Mouse (Mus musculus) 3134 (cell line): ENCODE data around the gene Cby3.
"Not testable (repeated sequence)": the region's sequence is repeated elsewhere in the genome, so short reads cannot be mapped to it uniquely, and the experiment has no call there.

Experiments
- DNase-seq: peaks from one replicate; pipeline ENCODE4 v3.0.0-alpha.2; 2011; ENCODE audit warnings: low spot score; ENCODE audit not compliant: insufficient read length; ENCODE audit errors: extremely low read depth

Gene Cby3

GRCm38 (mm10) chr11:50354162-50354561 is at the start of gene Cby3:
Gene Cby3 (plus strand): TSS chr11:50354462.
- DNase-seq, result no peak

DNA sequence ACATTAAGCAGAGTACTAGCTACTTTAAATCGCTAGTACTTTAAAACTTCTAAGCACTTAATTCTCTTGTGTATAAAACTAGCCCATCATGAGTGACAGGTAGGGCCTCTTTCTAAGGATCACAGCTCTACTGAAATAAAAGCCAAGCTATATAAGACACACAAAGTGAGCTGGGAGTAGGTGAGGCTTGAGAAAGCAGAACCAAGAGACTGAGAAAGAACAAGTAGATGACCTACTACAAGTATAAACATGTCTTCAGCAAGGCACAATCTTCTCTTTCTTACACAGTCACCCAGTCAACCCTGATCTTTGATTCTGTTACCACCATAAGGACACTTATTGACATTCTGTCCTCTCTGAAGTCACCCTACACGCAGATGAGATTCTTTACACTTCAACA is 41.5 kb upstream of the Cby3 start:
- no peak for DNase-seq

DNA sequence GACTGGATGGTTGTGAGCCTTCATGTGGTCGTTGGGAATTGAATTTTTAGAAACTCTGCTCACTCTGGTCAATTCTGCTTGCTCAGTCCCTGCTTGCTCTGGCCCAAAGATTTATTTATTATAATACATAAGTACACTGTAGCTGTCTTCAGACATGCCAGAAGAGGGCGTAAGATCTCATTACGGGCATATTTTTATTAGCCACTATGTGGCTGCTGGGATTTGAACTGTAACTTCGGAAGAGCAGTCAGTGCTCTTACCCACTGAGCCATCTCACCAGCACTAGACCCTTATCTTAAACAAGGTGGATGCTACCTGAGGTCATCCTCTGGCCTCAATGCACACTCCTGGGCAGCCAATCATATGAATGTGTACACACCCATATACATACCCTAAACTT is 34.9 kb upstream of the Cby3 start:
- not testable (repeated sequence) for DNase-seq

GRCm38 (mm10) chr11:50321239-50321638 is 33.0 kb upstream of the Cby3 start:
- DNase-seq, result no peak

GRCm38 (mm10) chr11:50322345-50322744 is 31.9 kb upstream of the Cby3 start:
- no peak for DNase-seq

- no peak for DNase-seq
These were observed 30.4 kb upstream of the Cby3 start for GRCm38 (mm10) chr11:50323843-50324242.

- no peak for DNase-seq
These were observed 29.4 kb upstream of the Cby3 start for GRCm38 (mm10) chr11:50324751-50325471.

DNA sequence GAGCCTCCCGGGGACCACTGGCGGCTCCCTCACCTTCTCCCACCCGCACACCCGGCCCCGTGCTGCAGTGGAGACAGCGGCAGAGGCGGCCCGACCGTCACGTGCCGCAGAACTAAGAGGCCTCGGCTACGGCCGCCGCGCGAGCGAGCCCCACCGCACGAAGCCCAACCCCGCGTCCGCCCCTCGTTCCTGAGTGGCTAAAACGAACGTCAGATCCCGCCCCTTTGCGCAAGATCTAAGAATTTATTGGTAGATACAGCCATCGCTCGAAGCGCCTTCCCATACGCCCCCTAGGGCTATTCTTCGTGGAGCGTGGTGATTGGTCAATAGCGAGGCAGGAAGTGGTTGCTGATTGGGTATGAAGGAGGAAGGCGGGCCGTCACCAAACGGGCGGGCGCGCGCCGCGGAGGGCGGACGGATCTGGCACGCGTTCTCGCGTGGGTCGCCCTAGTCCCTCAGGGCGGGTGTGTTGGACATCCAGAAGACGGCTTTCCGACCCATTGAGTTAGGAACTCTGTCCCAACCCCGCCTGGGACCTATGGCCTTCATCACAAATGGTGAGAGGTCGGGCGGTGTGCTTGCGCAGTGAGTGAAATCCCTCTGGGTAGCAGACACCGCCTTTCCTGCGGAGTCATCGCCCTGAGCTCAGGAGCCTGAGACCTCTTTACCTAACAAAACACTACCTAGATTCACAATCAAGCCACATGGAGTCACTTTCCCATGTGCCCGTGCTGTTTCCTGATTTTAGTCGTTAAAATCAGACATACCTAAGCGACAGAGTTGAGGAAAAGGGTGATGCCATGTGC is 28.6 kb upstream of the Cby3 start, which contains the start of gene Canx:
Canx (minus strand) TSS at position 178 of the 806 bp plus-strand sequence.
- peak; percentile 99 for DNase-seq

DNA sequence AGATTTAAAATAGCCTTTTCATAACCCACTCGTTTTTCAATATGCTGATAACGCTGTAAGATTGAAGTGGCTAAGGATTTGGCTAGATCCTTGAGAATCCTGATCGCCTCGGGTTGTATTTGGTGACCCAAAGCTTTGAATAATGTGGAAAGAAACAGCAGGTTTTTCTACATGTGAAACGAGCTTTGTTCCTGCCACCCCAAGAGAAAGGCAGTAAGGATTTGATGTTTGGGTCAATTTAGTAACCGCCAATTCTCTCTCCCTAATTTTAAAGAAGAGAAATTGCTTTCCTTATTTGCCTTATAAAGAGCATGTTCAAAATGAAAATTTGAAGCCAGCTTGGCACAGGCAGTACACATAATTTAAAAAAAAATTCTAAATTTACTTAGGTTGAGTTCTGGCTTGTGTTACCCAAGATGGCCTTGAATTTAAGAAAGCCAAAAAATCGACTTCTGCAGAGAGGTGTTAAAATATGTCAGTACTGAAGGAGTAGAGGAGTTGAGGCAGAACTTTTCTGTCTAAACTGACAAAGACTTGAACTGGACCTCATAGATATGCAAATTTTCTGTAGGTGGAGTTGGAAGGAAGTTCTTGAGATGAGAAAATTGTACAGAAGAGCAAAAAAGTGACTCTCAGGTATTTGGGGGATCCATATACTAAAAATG is 27.8 kb upstream of the Cby3 start:
- no peak for DNase-seq

GRCm38 (mm10) chr11:50328075-50328625 is 26.1 kb upstream of the Cby3 start:
- DNase-seq, result no peak

GRCm38 (mm10) chr11:50329378-50329777 is 24.9 kb upstream of the Cby3 start:
- DNase-seq, result no peak

DNA sequence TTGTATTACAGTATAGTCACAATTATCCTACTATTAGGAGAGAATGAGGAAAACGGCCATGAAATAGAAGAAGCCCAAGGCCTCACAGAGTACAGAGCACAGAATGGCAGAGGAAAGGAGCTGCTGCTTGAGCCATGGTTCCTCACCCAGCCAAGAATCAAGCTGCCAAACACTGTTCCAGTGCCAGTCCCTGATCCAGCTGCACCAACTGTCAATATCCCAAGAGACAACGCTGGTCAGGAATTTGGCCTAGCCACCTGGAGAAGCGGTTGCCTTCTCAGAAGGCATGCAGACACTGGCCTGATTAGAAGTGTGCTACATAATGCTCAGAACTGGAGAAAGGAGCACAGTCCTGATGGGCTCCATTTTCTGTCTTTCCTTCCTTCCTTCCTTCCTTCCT is 21.1 kb upstream of the Cby3 start:
- no peak for DNase-seq

DNA sequence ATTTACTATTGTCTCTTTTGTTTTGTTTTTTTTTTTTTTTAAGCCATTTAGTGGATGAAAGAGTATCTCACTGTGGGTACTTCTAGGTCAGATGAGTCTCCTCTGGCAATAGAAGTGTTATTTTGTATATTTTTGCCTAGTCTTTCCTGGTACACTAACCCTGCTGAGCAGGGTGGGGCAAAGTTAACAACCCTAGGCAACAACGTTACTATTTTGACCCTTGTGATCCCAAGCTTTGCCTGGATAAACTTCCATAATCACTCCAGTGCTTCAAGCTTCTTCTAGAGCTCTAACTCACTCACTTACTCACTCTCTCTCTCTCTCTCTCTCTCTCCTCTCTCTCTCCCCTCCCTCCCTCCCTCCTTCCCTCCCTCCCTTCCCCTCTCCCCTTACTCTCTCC is 18.1 kb upstream of the Cby3 start:
- no peak for DNase-seq

- no peak for DNase-seq
These were observed 17.4 kb upstream of the Cby3 start for GRCm38 (mm10) chr11:50336891-50337290.

DNA sequence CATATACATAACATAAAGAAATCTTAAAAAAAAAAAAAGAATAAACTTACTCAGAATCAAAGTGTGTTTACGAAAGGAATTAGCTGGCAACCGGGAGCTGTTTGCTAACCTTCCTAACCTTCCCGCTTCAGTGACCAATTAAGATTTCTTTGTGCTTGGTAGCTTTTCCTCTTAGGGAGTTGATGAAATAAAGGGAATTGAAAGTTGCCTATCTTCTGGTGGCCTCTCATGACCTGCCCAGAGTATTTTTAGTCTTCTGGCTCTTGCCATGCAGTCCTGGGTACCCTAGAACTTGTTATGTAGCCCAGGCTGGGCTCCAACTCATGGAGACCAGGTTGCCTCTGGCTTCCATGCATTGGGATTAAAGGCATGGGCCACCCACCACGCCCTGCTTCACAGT is 8.8 kb upstream of the Cby3 start:
- no peak for DNase-seq

DNA sequence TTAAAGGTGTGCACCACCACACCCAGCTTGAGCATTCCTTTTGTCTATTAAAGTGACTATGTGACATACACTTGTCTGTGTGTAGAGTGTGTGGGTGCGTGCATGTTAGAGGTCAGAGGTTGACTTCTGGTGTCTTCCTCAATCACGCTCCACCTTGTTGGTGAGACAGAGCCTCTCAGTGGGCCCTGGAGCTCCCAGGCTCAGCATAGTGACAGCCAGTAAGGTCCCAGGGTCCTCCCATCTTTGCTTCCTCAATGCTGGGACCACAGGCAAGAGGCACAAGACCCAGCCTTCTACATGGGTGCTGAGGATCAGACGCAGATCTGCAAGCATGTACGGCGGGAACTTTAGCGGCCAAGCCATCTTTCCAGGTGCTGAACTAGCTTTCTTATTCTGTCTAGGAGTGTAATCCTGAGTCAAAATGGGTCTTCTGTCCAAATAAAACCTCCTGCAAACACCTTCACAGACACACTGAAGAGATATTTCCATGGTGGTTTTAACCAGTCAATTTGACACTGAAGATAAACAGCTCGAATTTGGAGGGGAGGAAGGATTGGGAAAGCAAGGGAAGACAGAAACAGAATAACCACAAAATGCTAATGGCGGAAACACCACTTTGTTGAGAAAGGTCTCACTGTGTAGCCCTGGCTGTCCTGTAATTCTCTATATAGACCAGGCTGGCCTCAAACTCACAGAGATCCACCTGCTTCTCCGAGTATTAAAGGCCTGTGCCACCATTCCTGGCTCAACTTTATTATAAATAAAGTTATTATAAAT is 7.8 kb upstream of the Cby3 start:
- DNase-seq, result no peak

GRCm38 (mm10) chr11:50352177-50352576 is 2.1 kb upstream of the Cby3 start:
- DNase-seq, result no peak

DNA sequence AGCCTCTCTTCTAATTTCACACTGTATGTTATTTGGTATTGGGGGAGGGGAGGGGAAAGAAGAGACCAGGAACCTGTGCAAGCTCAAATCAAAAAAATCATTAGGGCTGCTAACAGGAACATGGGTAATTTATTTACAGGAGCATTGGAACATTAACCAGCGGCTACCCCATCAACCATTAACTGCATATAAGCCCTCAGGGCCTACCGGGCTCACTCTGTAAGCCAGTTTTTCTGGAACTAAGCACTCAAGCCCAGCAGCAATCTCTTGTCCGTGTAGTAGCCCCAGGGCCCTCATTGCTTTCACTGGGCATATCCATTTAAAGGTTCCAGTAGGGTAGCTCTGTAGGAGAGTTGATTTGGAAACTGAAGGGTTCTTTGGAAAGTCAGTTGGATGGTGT is 589 bp downstream of the Cby3 start:
- no peak for DNase-seq

DNA sequence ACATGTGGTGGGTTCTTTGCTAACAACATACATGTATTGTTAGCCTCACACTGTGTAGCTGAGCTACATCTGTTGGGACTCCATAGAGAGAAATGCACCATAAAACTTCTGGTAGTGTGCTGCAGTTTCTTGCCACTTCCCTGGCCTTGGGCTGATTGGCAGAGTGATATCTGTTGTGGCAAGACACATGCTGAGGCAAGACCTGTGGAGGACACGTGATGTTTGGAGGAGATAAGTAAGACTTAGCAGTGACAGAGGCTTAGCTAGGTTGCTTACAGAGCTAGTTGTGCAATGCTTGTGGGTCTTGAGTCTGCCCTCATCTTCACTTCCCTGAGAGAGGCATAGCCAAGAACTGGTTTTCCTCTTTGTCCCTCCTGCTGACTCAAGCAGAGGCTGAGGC is 1.1 kb downstream of the Cby3 start:
- DNase-seq, result no peak
